Mouse (Mus musculus) monocyte, adult 2 months (primary cell): Measurements from ENCODE around the gene Pofut2.
A peak's percentile ranks its signal among the peaks of the same experiment; 100 is the strongest.
"Not testable (repeated sequence)": the region's sequence is repeated elsewhere in the genome, so short reads cannot be mapped to it uniquely, and the experiment has no call there.

Experiments used
- DNase-seq, 2 experiments: peaks; one replicate each; pipeline ENCODE4 v3.0.0; 2022; ENCODE audit warnings: low spot score in 2 of 2, low read depth in 1 of 2

Pofut2 gene

DNA sequence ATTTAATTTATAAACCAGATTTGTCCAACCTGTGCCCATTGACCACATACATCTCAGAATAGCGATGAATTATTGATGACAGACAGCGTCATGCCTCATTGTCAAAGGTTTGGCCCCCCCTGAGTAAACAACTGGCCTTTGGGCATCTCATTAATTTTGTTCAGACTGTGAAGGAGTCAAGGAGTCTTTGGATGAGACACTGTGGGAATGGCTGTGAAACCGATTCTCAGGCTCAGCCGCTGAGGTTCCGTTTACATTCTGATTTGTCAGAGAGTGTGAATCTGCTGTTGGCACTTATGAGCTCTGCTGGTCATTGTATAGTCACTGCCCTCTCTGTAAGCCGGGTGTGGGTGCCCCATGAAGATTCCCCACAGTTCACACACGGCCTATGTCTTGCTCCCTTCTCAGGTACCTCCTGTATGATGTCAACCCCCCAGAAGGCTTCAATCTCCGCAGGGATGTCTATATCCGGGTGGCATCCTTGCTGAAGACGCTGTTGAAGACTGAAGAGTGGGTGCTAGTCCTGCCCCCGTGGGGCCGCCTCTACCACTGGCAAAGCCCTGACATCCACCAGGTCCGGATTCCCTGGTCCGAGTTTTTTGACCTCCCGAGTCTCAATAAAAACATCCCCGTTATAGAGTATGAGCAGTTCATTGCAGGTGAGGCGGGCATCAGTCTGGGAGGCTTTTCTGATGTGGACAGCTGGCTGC, 1.3 kb downstream of the Pofut2 start:
- no peak for DNase-seq

DNA sequence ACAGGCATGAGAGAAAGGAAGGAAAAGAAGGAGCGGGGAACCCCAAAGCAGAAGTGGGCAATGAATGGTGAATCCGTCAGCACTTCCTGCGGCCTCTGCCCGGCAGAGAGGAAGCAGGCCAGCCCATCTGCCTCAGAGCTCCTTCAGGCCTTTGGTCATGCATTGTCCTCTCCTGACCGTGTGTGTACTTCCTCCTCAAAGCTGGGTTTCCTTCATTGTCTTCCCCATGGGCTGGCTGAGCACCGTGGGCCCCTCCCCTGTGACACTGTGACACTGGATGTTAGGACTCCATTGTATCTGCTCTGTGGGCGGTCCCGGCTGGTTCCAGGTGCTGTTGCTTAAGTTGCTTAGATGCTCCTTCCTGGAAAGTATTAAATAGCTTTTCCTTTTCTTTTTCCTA, 7.3 kb downstream of the Pofut2 start:
- peak; percentile 60 to 66 for DNase-seq

DNA sequence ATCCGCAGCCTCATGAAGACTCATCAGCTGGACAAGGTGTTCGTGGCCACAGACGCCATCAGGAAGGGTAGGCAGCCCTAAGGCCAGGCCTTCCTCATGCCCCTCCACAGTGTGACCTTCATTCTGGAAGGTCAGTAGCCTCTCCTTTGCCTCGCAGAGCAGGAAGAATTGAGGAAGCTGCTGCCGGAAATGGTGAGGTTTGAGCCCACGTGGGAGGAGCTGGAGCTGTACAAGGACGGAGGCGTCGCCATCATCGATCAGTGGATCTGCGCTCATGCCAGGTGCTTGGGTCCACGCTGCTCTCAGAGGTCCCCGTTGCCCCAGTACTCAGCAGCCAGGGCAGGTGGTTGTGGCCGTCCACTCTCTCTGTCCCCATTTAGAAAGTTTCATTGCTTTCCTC, 8.0 kb downstream of the Pofut2 start:
- DNase-seq: no peak

DNA sequence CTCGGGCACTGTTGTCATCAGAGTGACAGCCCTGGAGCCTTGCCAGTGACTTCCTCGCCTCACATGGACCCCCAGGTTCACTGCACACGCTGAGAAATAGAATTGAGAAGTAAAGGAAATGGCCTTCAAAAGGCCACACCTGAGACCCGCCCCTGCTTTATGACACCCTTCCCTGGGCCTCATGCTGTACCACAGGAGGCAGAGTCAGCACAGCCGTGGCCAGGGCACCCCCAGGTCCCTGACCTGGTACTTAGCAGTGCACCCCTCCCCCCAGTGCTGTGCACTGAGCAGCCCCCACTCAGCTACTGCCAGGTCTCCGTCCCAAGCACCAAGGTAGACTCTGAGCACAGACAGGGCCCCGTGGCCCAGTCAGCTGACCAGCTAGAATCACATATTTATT, 10.1 kb downstream of the Pofut2 start:
- no peak for DNase-seq

DNA sequence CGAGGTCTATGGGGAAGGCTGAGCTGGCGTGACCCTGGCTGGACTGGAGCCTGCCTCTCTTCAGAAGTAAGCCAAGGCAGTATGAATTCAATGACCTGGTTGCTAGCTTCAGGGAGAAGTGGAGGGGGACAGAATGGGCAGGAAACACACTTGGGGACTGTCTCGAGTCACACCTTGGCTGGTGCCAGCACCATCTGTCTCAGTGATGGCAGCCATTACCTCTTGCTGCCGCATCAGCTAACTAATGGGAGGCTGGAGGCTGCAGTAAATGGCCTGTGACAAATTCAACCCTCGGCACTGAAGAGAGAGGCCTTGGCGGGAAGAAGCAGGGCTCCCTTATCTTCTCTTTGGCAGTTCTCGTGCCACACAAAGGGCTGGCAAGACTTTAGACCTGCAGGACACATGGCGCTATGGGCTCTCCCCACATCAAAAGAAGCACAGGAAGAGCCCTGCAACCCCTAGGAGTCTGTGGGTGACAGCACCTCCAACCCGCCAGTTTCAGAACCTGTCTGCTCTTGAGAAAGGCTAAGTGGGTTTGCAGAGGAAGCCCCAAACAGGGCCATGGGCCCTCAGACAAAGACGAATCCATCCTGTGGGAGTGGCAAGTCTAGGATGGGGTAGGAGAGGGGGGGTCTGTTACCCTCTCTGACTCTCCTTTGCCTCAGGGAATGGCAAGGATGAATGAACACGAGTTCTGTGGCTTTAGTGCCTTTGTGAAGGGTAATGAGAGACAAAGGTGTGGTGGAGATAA, 14.1 kb downstream of the Pofut2 start:
- DNase-seq: no peak

DNA sequence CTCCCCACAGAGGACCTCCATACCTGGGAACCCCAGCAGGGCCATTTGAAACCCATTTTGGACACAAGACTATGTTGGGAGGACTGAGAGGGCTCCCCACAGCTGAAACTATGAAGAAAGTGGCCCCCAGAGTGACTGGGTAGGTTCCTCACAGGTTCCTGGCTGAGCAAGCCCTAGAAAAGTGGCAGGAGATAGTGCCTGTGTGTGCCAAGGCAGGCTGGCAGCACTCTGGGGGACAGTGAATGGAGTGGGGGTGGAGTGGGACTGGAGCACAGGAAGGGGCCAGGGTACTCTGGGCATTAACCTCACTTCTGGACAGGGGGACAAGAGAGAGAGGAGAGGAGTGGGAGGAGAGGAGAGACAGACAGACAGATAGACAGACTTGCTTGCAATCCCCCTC, 14.8 kb downstream of the Pofut2 start:
- DNase-seq: no peak

DNA sequence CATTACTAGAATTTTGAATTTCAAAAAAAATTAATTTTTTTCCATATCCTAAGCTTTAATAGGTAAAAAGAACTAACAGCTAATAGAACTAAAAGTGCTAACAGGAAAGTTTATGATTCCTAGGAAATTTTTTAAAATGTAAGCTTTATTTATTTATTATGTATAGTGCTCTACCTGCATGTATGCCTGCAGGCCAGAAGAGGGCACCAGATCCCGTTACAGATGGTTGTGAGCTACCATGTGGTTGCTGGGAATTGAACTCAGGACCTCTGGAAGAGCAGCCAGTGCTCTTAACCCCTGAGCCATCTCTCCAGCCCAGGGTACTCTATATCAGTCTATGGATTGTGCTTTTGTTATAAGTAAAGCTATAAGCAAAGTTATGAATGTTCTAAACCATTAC, 23.1 kb downstream of the Pofut2 start:
- DNase-seq: not testable (repeated sequence)

DNA sequence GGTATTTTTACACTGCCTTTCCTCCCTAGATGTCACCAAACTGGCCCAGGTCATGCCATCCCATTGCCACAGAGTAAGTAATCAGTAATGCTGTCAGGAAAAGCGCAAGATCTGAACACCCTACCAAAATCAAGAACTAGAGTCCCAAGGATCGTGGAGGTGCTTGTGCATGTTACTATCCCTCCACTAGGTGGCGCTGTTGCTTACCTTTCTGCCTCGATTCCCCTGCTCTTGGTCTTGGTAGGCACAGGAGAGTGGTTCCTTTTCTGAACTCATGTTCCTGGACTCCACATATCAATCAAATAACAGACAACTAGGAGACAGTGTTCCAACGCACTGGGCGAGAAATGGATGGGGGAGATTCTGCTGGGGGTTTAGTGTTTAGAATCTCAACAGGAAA, 23.8 kb downstream of the Pofut2 start:
- peak in 1 of 2 experiments; percentile 40 for DNase-seq

DNA sequence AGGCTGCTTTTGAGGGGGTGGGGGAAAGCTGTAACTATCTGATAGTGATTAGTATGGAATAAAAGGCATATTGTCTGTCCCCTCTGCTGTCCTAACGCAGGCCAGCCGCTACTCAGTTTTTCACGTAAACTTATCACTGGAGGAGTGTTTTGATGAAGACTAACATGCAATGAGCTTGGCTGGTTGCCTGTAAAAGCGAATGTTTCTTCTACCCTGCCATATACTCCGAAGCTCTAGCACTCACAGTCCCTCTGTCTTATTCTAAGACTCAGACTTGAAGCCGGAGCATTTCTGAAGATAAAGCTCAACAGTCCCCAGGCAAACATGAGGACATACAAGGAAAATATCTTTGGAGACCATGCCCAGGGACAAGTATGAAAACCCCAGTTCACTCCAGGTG, 25.8 kb downstream of the Pofut2 start:
- DNase-seq: no peak

DNA sequence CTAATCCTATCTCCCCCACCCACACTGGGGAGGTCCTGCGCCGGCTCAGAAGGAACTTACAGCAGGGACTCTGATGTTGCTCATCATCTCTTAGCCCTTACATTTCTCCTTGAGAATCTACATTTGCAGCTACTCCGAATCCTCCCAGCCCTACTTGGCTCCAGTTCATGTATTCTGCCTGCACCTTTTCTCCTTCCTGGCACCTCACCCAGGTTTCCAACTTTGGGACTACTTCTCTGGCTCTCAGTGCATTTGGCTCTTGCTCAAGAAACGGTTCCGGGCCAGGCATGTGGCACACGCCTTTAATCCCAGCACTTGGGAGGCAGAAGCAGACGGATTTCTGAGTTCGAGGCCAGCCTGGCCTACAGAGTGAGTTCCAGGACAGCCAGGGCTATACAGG, 28.6 kb downstream of the Pofut2 start:
- no peak for DNase-seq

DNA sequence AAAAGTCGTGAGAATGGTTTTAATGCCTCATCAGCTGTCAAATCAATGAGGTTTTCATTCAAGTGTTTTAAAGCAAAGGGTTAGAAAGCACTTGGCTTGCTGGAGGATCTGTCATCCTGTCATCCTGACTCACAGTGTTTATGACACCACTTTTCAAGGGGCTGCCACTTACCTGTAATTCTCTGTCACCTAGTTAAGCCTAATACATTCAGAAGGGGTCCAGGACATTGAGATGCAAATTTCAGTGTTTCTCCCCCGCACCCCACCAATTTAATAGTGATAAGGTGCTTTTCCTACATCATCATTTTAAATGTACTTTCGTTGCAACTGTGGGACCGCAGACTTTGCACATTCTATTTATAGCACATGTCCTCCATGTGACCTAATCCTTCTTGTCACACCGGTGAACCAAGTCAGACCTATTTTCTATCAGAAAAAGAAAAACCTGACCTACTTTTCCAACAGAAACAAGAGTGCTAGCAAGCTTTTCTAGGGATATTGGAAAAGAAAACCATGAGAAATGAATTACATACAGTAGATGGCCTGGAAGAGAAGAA, 29.7 kb downstream of the Pofut2 start:
- no peak for DNase-seq

DNA sequence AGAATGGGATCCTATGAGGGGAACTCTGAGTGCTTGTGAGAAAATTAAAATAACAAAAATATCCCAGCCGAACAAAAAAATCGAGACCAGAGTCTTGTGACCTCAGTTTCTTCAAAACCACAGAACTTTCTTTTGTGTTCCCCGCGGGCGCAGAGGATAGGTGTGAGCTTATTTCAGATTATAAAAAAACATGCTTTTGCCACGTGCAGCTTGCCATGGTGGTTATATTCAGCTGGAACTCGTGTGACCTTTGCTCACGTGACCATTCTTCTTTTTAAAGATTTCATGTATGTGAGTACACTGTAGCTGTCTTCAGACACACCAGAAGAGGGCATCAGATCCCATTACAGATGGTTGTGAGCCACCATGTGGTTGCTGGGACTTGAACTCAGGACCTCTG, 30.5 kb downstream of the Pofut2 start:
- DNase-seq: no peak

DNA sequence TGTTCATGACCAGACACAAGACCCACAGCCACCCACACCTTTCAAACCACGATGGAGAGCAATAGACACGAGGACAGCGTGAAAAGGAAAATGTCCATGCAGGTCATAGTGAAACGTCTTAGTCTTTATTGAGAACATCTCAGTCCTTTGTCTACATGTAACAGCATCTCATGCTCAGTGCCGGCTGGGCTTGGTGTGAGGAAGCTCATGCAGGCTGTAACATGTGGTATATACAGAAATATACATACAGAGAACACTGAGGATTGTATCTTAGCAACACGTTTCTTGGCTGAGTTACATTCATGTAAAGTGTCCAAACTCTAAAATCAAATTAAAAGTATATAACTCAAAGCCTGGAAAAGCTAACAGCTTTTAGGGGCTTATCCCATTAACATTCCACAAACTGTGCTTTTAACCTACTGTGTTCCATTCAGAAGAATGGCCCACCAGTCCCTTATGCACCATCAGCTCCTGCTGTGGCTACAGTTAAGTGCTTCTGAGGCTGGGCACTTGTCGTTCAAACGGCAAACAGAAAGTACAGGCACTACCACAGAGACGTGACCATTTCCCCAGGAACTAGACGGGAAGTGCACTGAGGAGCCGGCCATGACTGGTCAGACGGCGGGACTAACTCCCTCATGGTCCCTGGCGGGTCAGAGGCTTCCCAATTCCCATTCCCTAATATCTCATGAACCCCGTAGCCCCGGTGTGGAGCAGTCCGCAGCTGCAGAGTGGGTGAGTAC, 31.8 kb downstream of the Pofut2 start:
- DNase-seq: no peak

DNA sequence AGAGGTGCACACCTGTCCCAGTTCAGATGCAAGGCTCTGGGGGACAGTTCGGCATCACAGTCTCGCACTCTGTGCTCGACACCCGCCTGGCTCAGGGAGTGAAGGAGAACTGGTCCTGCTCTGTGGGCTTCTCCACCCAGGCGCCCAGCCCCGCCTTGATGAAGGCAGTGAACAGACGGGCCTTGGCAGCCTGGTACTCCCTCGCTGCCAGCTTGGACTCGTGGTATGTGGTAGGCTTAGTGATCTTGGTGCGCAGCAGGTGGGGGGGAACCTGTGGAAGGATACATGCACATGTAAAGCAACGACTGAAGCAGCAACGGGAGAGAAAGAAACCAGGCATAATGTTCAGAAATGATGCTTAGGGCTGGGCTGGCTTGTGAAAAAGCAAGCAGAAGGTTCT, 35.7 kb downstream of the Pofut2 start:
- DNase-seq: no peak

DNA sequence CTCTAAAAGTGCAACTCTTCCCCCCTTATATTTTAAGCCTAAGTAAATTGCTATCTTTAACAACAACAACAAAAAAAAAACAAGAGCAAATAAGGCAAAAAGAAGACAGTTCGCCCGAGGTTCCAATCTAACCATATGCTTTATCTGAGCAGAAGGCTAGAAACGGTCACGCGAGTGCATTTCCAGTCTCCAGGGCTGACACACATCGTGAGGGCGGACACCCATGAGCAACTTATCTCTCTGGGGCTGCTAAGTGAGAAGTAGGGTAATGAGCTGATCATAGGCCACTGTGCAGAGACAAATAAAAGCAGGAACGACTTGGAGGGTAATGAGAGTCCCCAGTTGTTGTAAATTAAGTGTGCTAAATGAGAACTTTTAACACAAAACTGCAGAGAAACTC, 39.6 kb downstream of the Pofut2 start:
- DNase-seq: no peak

DNA sequence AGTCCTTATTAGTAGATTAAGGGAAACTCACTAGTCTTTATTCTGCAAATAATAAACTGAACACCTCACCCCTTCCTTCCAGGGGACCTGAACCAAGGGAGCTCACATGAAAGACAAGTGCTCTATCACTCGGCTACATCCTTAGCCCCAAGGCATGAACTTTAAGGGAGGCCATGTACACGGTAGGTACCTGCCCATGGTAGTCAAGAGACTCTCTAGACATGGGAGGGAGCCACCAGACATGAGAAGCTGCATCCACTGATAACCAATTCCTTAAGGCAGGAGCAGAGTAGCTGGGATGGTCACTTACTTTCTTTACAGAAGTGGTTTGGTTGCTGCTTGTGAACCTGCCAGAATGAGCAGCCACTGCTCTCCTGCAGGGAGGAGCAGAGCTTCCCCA, 40.2 kb downstream of the Pofut2 start:
- DNase-seq: no peak

DNA sequence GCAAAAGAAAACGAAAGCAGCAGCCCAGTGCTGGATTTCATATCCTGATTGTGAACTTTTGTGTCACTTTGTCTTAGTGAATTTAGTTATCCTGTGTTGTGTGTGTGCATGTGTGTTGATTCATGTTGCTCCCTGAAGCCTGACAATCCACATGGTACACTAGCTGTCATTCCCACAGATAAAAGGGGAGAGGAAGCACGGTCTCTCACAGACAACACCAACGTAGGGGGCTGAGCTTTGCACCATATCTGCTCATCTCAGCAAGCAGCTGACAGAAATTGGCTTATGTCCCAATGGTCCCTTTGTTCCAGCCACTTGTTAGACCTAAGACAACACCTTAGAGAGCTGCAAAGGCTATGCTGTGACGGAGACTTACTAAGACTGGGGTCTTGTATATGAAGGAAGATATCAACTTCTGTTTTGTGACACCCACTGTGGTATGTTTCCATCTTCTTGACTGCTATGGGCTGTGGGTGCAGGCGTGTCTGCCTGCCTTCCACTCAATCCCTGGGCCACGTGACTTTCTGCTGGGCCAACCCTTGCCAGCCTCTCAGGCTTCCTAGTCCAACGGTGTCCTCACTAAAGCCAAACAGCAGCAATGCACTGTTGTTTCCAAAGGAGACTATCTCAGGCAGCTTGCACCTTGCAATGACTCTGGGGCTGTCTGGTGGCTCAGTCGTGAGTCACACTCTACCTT, 41.4 kb downstream of the Pofut2 start:
- DNase-seq: no peak

DNA sequence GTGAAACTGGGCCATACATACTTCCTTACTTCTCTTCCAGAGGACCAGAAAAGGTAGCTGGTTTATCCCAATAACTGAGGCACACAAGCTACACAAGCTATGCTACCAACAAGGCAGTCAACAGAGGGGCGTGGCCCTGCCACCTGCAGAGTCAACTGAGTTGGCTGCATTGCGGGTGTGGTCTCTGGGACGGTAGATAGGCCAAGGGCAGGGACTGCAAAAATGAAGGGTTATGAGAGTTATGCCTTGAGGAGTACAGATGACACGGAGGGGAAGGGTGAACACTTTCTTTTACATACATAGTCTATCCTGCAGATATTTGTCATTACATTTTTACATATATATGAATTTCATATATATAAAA, 41.9 kb downstream of the Pofut2 start:
- DNase-seq: no peak

DNA sequence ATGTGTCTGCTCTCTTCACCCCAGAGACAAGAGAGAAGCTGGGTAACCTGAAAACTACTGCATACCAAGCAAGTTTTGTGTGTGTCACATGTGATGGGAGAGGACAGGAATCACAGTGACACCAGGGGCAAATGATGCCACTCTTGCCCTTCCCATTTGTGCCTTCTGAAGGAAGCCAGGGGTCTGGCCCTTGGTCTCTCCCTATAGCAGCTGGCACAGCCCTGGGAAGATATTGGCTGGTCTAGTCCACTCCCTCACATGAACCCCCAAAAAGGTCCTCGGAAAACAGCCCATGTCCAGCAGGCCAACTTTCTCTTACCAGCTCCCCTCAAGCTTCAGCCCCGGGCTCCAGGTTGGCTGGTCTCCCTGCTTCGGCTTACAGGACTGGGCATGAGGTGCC, 45.3 kb downstream of the Pofut2 start:
- no peak for DNase-seq

DNA sequence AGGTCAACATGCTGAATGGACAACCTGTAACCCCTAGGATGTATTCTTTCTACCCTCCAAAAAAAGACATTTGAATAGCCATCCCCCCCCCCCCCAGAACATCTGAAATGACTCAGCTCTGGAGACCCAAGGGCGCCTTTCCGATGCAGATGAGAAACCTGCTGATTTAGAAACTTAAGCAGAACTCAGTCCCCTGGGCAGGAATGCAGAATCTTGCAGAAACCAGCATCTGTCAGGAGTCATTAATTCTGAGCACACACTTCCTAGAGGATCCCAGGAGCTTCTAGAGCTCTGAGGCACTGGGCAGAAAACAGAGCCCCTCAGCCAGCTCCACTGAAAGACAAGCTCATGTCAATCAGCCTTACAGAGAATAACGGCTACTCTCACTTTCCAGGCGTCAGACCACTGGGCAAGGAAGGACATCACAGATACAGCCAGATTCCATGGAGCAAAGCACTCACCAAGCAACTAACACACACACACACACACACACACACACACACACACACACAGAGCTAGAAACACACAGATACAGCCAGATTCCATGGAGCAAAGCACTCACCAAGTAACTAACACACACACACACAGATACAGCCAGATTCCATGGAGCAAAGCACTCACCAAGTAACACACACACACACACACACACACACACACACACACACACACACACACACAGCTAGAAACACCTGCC, 46.0 kb downstream of the Pofut2 start:
- no peak for DNase-seq

DNA sequence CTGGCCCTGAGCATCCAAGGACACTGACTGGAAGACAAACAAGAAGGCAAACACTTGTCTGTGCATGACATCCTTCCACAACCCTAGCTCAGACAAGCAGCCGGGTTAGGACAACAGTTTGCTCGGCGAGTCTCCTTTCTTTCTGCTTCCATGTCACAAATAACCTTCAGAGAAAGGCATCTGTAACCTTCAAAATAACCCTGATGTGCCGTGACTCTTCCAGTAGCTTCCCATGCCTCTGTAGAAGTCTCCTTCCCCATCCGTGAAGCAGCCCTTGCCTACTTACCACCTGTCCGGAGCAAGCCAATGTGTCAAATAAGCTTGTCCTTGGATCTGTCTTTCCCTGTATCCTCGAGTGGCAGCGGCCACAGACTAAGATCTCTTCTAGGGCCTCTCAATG, 46.7 kb downstream of the Pofut2 start:
- no peak for DNase-seq
